Mouse (Mus musculus): ENCODE data around the gene Gli1.

GRCm38 (mm10) chr10:127340577-127341359 lies 1.0 kb downstream of the Gli1 start:
- TF ChIP-seq POLR2A (IDR thresholded peaks at IDR 0.05; ENCODE audit: insufficient read length, low read depth) (no peak), MAX (IDR thresholded peaks at IDR 0.05; ENCODE audit: low read depth) (no peak), E2F4 (IDR thresholded peaks at IDR 0.05; ENCODE audit: insufficient read depth) (no peak), CEBPB (IDR thresholded peaks at IDR 0.05; ENCODE audit: insufficient read depth, poor library complexity, severe bottlenecking) (no peak), MYOG (IDR thresholded peaks at IDR 0.05; ENCODE audit: control insufficient read depth in 1 of 3, insufficient read depth in 1 of 3, insufficient read length in 2 of 3, low read depth in 2 of 3) (no peak), TCF12 (IDR thresholded peaks at IDR 0.05; ENCODE audit: insufficient read depth, poor library complexity, severe bottlenecking) (no peak), USF1 (IDR thresholded peaks at IDR 0.05; ENCODE audit: low read depth) (no peak), MYOD1 (IDR thresholded peaks at IDR 0.05; ENCODE audit: control insufficient read depth in 1 of 3, insufficient read length in 2 of 3, low read depth in 2 of 3) (no peak)

Data from myocyte (in vitro differentiated cells).